Mouse (Mus musculus) hindbrain, postnatal 0 days (tissue): Measurements from ENCODE around the gene Tagln. TPM values are rescaled to one million over a fixed set of nuclear protein-coding genes. Genes with fewer than 3 reads are reported as not detected.

Source experiments
- ATAC-seq: fragments of 200-750 bp; cut with Nextera tagmentation; 2 replicates; pipeline ENCODE4 v1.8.0; 2017; ENCODE audit warnings: mild to moderate bottlenecking, moderate TSS enrichment, moderate library complexity
- DNase-seq: peaks from one replicate; pipeline ENCODE4 v3.0.0-alpha.2; 2015; ENCODE audit warnings: low spot score
- H3K27ac ChIP-seq: fragments of 300-500 bp; sonication (generic); 2 replicates; pipeline ENCODE4 v1.5.1; 2014; ENCODE audit warnings: mild to moderate bottlenecking
- H3K27me3 ChIP-seq: fragments of 300-500 bp; sonication (generic); 2 replicates; pipeline ENCODE4 v1.6.1; 2014; ENCODE audit warnings: low read length, mixed read lengths; ENCODE audit not compliant: insufficient read depth
- H3K36me3 ChIP-seq: fragments of 300-500 bp; sonication (generic); 2 replicates; pipeline ENCODE4 v1.6.1; 2014; ENCODE audit warnings: low read length, mixed read lengths; ENCODE audit not compliant: insufficient read depth
- H3K4me1 ChIP-seq: fragments of 300-500 bp; sonication (generic); 2 replicates; pipeline ENCODE4 v1.6.1; 2014; ENCODE audit warnings: antibody characterized with exemption, low read length, mixed read lengths; ENCODE audit not compliant: insufficient read depth
- H3K4me2 ChIP-seq: fragments of 300-500 bp; sonication (generic); 2 replicates; pipeline ENCODE4 v1.6.1; 2014; ENCODE audit warnings: low read depth, mild to moderate bottlenecking, low read length, moderate library complexity, mixed read lengths
- H3K4me3 ChIP-seq: fragments of 300-500 bp; sonication (generic); 2 replicates; pipeline ENCODE4 v1.5.1; 2014; ENCODE audit warnings: low read length
- H3K9ac ChIP-seq: fragments of 300-500 bp; sonication (generic); replicated peaks from 2 replicates; pipeline ENCODE4 v1.6.1; 2014; ENCODE audit warnings: mild to moderate bottlenecking, low read length, moderate library complexity, mixed read lengths
- H3K9me3 ChIP-seq: fragments of 300-500 bp; sonication (generic); 2 replicates; pipeline ENCODE4 v1.6.1; 2016; ENCODE audit warnings: low read length, mixed read lengths
- CTCF ChIP-seq: IDR thresholded peaks from 2 replicates; pipeline ENCODE4 v1.5.1; 2016; ENCODE audit warnings: antibody characterized with exemption, control low read depth, low read depth
- WGBS: fragments of 180-500 bp; shearing (Covaris S2); extraction: QIAGEN DNeasy Blood & Tissue Kit; methylation state at CpG from one replicate; pipeline ENCODE4 v1.1.7; 2014; 5-methylcytosine and 5-hydroxymethylcytosine counted together
- polyA plus RNA-seq: library from polyadenylated mRNA; unstranded; fragments of >200 nt; fragmentation: Nextera tagmentation; extraction: Ambion mirVana; gene quantifications from 2 replicates; pipeline ENCODE4 v1.2.1, GENCODE M21; 2015
- total RNA-seq: library from RNA; depleted of rRNA; stranded (reverse); fragments of >200 nt; gene quantifications from 2 replicates; pipeline ENCODE4 v1.2.3, GENCODE M21; 2014

Tagln gene
- total and polyA plus RNA-seq, 2 experiments from 2014 or later, result 4.0 to 4.4 TPM

DNA sequence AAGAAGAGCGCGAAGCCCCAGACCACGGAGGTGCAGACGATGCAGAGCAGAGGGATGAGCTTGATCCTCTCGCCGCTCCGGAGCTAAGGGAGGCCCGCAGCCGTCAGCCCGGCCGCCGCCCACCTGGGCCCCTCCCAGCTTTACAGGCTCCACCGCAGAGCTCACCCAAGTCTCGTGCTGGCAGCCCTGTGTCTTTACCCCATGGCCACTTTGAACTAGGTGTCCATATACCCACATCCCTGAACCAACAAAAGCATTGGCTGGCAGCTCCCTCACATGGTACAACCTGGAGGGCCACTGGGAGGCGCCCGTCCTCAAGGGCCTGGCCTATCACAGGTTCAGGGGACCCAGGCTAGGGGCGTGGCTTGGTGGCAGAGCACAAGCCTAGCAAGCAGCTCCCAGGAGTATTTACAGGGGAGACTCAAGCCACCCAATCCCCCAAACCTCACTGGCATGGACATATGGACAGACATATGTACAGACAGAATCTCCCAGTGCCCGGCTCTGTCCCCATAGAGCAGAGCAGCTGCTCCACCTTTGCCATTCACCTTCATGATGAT lies 5.6 kb upstream of the Tagln start:
- H3K36me3 ChIP-seq, result peaks cover 62% of the 10 kb centered on the region
- H3K27me3 ChIP-seq, result no peaks in the 10 kb centered on the region
- no peak overlapping the region for H3K9ac ChIP-seq
- no peaks in the 10 kb centered on the region for H3K9me3 ChIP-seq
- no peak overlapping the region for H3K4me3 ChIP-seq
- DNase-seq (no peak), ATAC-seq (no peak)
- H3K4me1 ChIP-seq, result no peaks in the 10 kb centered on the region
- WGBS, result 63% methylated on average over 18 of the region's 18 CpGs
- H3K4me2 ChIP-seq, result no peak overlapping the region
- peak; percentile 18; the same call in 1 of the 2 replicates for TF ChIP-seq CTCF
- no peak overlapping the region for H3K27ac ChIP-seq

- Histone ChIP-seq H3K27ac (no peak overlapping the region), H3K27me3 (no peaks in the 10 kb centered on the region), H3K4me2 (no peak overlapping the region), H3K36me3 (peaks cover 51% of the 10 kb centered on the region), H3K9ac (no peak overlapping the region), H3K4me3 (no peak overlapping the region), H3K4me1 (no peaks in the 10 kb centered on the region), H3K9me3 (no peaks in the 10 kb centered on the region)
- no peak for ATAC-seq
- TF ChIP-seq CTCF, result no peak
- WGBS, result 90% methylated on average over 6 of the region's 6 CpGs
- DNase-seq, result no peak
These were observed 3.9 kb upstream of the Tagln start for GRCm38 (mm10) chr9:45939794-45940193.

GRCm38 (mm10) chr9:45938952-45939637 lies 3.2 kb upstream of the Tagln start:
- H3K9ac ChIP-seq, result no peak overlapping the region
- no peaks in the 10 kb centered on the region for H3K9me3 ChIP-seq
- TF ChIP-seq CTCF, result no peak
- WGBS, result 84% methylated on average over 15 of the region's 15 CpGs
- H3K4me1 ChIP-seq, result no peaks in the 10 kb centered on the region
- H3K27ac ChIP-seq, result no peak overlapping the region
- H3K4me3 ChIP-seq, result no peak overlapping the region
- no peak for DNase-seq
- no peak overlapping the region for H3K4me2 ChIP-seq
- peaks cover 48% of the 10 kb centered on the region for H3K36me3 ChIP-seq
- no peak for ATAC-seq
- H3K27me3 ChIP-seq, result no peaks in the 10 kb centered on the region

DNA sequence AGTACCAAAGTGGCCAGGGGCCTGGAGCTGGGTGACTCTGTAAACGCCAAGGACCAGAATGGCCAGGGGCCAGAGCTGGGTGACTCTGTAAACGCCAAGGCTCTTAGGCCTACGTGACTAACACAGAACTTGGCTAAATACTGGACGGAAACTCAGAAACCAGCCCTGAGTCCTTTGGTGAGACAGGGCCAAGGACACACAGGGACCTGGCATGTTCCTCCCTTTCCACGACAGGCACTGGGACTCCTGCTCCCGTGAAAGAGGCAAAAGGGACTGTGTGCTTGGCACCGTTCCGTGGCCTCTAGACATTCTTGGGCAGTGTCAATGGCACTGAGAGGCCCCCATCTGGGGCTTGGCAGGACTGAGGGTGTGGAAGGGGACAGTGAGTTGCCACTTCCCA lies 2.2 kb upstream of the Tagln start:
- DNase-seq, result no peak
- H3K36me3 ChIP-seq, result peaks cover 39% of the 10 kb centered on the region
- no peak for ATAC-seq
- H3K27ac ChIP-seq, result no peak overlapping the region
- H3K4me1 ChIP-seq, result no peaks in the 10 kb centered on the region
- no peaks in the 10 kb centered on the region for H3K9me3 ChIP-seq
- H3K9ac ChIP-seq, result no peak overlapping the region
- no peak for TF ChIP-seq CTCF
- WGBS, result 76% methylated on average over 8 of the region's 8 CpGs
- H3K27me3 ChIP-seq, result no peaks in the 10 kb centered on the region
- no peak overlapping the region for H3K4me2 ChIP-seq
- no peak overlapping the region for H3K4me3 ChIP-seq

DNA sequence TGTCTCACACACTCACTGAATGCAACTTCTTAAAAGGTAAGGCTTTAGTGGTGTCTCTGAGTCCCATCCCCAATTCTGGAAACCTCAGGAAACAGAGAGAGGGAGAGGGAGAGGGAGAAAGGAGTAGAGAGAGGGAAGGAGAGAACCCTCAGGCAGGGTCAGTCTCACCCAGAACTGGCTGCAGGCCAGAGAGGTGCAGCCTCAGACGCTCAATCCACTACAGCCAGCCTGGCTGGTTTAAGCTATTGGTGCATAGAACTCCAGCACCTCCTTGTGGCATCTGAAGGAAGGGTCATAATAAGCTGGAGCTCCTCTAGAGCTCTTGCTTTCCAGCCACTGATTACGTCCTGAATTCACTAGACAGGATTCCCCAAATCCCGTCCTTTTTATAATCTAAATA lies 1.0 kb upstream of the Tagln start:
- WGBS, result 20% methylated on average over 3 of the region's 3 CpGs
- Histone ChIP-seq H3K9me3 (no peaks in the 10 kb centered on the region), H3K36me3 (peaks cover 29% of the 10 kb centered on the region), H3K27me3 (no peaks in the 10 kb centered on the region), H3K4me2 (no peak overlapping the region), H3K4me3 (no peak overlapping the region), H3K27ac (no peak overlapping the region), H3K4me1 (no peaks in the 10 kb centered on the region), H3K9ac (no peak overlapping the region)
- DNase-seq (peak; percentile 85), ATAC-seq (peak; percentile 75)
- peak; percentile 86 for TF ChIP-seq CTCF

DNA sequence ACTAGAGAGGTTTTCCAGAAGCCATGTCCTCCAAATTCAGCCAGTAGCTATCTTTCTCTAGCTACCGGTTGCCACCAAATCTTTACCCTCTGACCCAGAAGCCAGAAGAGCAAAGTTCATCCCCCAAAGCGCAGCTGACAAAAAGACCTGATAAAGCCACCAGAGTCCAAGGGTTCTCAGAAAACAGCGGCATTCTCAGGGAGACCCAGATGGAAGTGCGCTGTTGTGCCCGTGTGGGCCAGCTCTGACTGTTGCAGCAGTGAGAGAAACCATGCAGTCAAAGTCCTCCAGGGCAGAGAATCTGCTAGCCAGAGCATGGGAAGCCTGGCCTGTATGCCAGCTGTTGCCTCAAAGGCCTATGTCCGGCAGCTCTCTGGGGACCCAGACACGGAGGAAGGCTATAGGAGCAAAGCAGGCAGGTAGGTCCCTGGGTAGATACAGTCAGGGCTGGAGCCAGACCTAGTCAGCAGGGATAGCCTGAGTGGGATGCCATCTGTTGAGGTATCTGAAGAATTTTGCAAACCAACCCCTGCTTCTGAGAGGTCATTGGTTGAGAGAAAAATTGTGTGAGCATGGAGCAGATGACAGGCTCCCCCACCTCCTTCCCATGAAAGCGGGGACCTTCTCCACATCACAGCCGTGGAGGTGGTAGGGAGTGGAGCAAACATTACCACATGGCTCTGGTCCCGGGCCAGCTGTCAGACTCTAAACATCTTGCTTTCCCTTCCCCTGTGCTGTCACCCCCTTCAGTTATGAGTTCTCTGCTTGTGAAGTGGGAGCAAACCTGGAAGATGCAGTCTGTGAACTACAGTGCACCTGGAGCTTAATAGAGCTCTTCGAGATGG lies 3.1 kb downstream of the Tagln start:
- no peak for DNase-seq
- H3K4me3 ChIP-seq, result no peak overlapping the region

GRCm38 (mm10) chr9:45931958-45932357 lies 3.9 kb downstream of the Tagln start:
- TF ChIP-seq CTCF, result no peak
- Histone ChIP-seq H3K9me3 (no peaks in the 10 kb centered on the region), H3K4me1 (no peaks in the 10 kb centered on the region), H3K36me3 (peaks cover 32% of the 10 kb centered on the region), H3K4me3 (no peak overlapping the region), H3K4me2 (no peak overlapping the region), H3K27me3 (no peaks in the 10 kb centered on the region), H3K9ac (no peak overlapping the region), H3K27ac (no peak overlapping the region)
- DNase-seq (no peak), ATAC-seq (no peak)
- 43% methylated on average over 1 of the region's 1 CpGs for WGBS

More for the DNA sequence above, 3.1 kb downstream of the Tagln start:
- H3K4me1 ChIP-seq, result no peaks in the 10 kb centered on the region
- no peaks in the 10 kb centered on the region for H3K27me3 ChIP-seq
- no peak overlapping the region for H3K27ac ChIP-seq
- no peak for TF ChIP-seq CTCF
- no peak overlapping the region for H3K9ac ChIP-seq
- ATAC-seq, result no peak
- H3K36me3 ChIP-seq, result peaks cover 24% of the 10 kb centered on the region
- WGBS, result 74% methylated on average over 11 of the region's 11 CpGs
- no peaks in the 10 kb centered on the region for H3K9me3 ChIP-seq
- no peak overlapping the region for H3K4me2 ChIP-seq
